Mouse (Mus musculus) cortical plate, adult 2 months (tissue): Measurements from ENCODE around the gene Pard3b.

ENCODE experiments used
- CTCF ChIP-seq: fragments of 200-500 bp; IDR thresholded peaks from 2 replicates; pipeline ENCODE4 v1.5.1; 2011; ENCODE audit warnings: mild to moderate bottlenecking, control low read depth, low read length; ENCODE audit not compliant: insufficient read depth; ENCODE audit errors: extremely low read depth
- POLR2A ChIP-seq: fragments of 200-500 bp; IDR thresholded peaks from 2 replicates; pipeline ENCODE4 v1.6.1; 2011; ENCODE audit warnings: mild to moderate bottlenecking, low read length, control low read depth; ENCODE audit not compliant: insufficient read depth; ENCODE audit errors: extremely low read depth

DNA sequence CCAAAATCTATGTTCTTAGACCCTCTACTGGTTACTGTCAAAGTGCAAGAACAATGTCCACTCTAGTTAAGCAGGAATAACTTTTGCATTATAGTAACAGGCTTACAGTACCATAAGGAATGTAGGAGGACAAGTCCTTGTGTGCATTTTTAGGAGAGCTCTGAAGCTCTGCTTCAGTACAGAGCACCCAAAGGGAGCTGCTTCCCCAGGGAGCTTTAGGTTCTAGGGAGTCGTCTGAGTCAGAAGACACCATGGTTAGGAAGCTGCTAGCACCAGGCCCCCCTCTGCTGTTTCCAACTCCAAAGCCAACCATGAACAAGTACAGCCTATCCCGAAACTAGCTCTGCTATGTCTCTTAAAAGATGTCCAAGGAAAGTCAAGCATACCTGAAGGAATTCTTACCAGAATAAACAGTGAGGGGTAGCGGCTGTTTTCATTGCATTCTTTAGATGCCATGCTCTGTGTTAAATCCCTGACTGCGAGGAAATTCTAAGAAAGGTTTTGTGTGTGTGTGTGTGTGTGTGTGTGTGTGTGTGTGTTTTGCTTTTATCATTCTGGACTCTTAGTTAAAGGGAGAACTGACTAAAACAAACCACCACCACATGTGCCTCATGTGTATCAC, 941.8 kb downstream of the Pard3b start:
- TF ChIP-seq CTCF (no peak), POLR2A (no peak)
